Mouse (Mus musculus) ES-E14 (cell line): Measurements from ENCODE around the gene Selp. TPM values are rescaled to one million over a fixed set of nuclear protein-coding genes. Genes with fewer than 3 reads are reported as not detected.

Experiments used
- DNase-seq: peaks from one replicate; pipeline ENCODE4 v3.0.0-alpha.2; 2013; ENCODE audit warnings: low read depth, low spot score
- H3K27ac ChIP-seq: 2 replicates; pipeline ENCODE4 v1.5.1; 2012; ENCODE audit warnings: low read depth, mild to moderate bottlenecking, low read length, moderate library complexity, mixed read lengths; ENCODE audit not compliant: poor library complexity, insufficient read depth, severe bottlenecking
- H3K36me3 ChIP-seq: 2 replicates; pipeline ENCODE4 v1.6.1; 2012; ENCODE audit warnings: mild to moderate bottlenecking, low read length, moderate library complexity, mixed read lengths; ENCODE audit not compliant: control insufficient read depth, poor library complexity, insufficient read depth, severe bottlenecking
- H3K4me1 ChIP-seq, 2 experiments: fragments of 150-350 bp in 1 of 2; sonication (generic) in 1 of 2; 2 replicates each; pipeline ENCODE4 v1.6.1; 2012; ENCODE audit warnings: low read length in 2 of 2, mild to moderate bottlenecking in 1 of 2, mixed read lengths in 1 of 2; ENCODE audit not compliant: control insufficient read depth in 2 of 2, insufficient read depth in 2 of 2, poor library complexity in 1 of 2
- H3K4me3 ChIP-seq, 2 experiments: fragments of 150-350 bp in 1 of 2; sonication (generic) in 1 of 2; 2 replicates each; pipeline ENCODE4 v1.5.1; 2012; ENCODE audit warnings: low read length in 2 of 2, low read depth in 1 of 2, mild to moderate bottlenecking in 1 of 2, mixed read lengths in 1 of 2; ENCODE audit not compliant: insufficient read depth in 1 of 2, poor library complexity in 1 of 2, severe bottlenecking in 1 of 2
- H3K9ac ChIP-seq: 2 replicates; pipeline ENCODE4 v1.6.1; 2012; ENCODE audit warnings: low read depth, mild to moderate bottlenecking, low read length, mixed read lengths; ENCODE audit not compliant: poor library complexity, insufficient read depth, severe bottlenecking
- H3K9me3 ChIP-seq: fragments of 150-350 bp; sonication (generic); 2 replicates; pipeline ENCODE4 v1.6.1; 2012; ENCODE audit warnings: low read depth, mild to moderate bottlenecking, low read length; ENCODE audit not compliant: control insufficient read depth, insufficient read depth
- CHD2 ChIP-seq: IDR thresholded peaks from 2 replicates; pipeline ENCODE4 v1.6.1; 2014; ENCODE audit warnings: mild to moderate bottlenecking, low read depth, low read length, inconsistent platforms
- HCFC1 ChIP-seq: IDR thresholded peaks from 2 replicates; pipeline ENCODE4 v1.6.1; 2012; ENCODE audit warnings: low read length, inconsistent platforms, borderline replicate concordance; ENCODE audit not compliant: insufficient read depth
- MAFK ChIP-seq: IDR thresholded peaks from 2 replicates; pipeline ENCODE4 v1.6.1; 2014; ENCODE audit warnings: mild to moderate bottlenecking, low read depth, low read length, inconsistent platforms; ENCODE audit not compliant: insufficient read depth
- ZC3H11A ChIP-seq: IDR thresholded peaks from 2 replicates; pipeline ENCODE4 v1.6.1; 2012; ENCODE audit warnings: low read depth, mild to moderate bottlenecking, inconsistent platforms, low read length, borderline replicate concordance
- ZNF384 ChIP-seq: IDR thresholded peaks from 2 replicates; pipeline ENCODE4 v1.6.1; 2012; ENCODE audit warnings: low read depth, low read length, inconsistent platforms
- in situ Hi-C, 2 experiments: fragments of 600-800 bp; cut with MboI; formaldehyde crosslinking; loops; one replicate each; pipeline ENCODE4 v1.15.1; 2025; ENCODE audit warnings: low sequenced_read_pairs in 2 of 2, inconsistent platforms in 1 of 2; ENCODE audit not compliant: unreplicated experiment in 2 of 2
- total RNA-seq: library from RNA; depleted of rRNA; stranded (reverse); fragments of 300-350 nt; gene quantifications from 2 replicates; pipeline ENCODE4 v1.2.3, GENCODE M21; 2012

The Selp gene
- total RNA-seq, 1 experiment = 0.22 TPM

- Histone ChIP-seq H3K9ac (no peak overlapping the region), H3K36me3 (no peaks in the 10 kb centered on the region), H3K27ac (no peak overlapping the region), H3K4me3 (no peak overlapping the region), H3K9me3 (no peaks in the 10 kb centered on the region), H3K4me1 (peaks cover 0 to 8% of the 10 kb centered on the region in 2 experiments; a peak in 1 of 4 replicates)
- DNase-seq = no peak
- TF ChIP-seq HCFC1 = no peak
- no peak for TF ChIP-seq CHD2
- TF ChIP-seq MAFK = no peak
- TF ChIP-seq ZC3H11A = no peak
- TF ChIP-seq ZNF384 = no peak
- in situ Hi-C loops = no loop called here
Observed at GRCm38 (mm10) chr1:164152836-164153235, 37.8 kb downstream of the Selp start.

- no peak overlapping the region for H3K4me3 ChIP-seq
- in situ Hi-C loops = no loop called here
- no peak for DNase-seq
- no peak overlapping the region for H3K27ac ChIP-seq
- H3K36me3 ChIP-seq = no peaks in the 10 kb centered on the region
- H3K9ac ChIP-seq = no peak overlapping the region
- TF ChIP-seq MAFK = no peak
- no peak for TF ChIP-seq HCFC1
- no peak for TF ChIP-seq ZC3H11A
- TF ChIP-seq ZNF384 = no peak
- no peak for TF ChIP-seq CHD2
- H3K9me3 ChIP-seq = no peaks in the 10 kb centered on the region
- H3K4me1 ChIP-seq = peaks cover 0 to 8% of the 10 kb centered on the region in 2 experiments; a peak in 1 of 4 replicates
Observed at GRCm38 (mm10) chr1:164154983-164155382, 39.9 kb downstream of the Selp start.

GRCm38 (mm10) chr1:164158571-164158970 is 43.5 kb downstream of the Selp start:
- Histone ChIP-seq H3K9me3 (no peaks in the 10 kb centered on the region), H3K4me3 (no peak overlapping the region), H3K4me1 (no peaks in the 10 kb centered on the region), H3K36me3 (no peaks in the 10 kb centered on the region), H3K27ac (no peak overlapping the region), H3K9ac (no peak overlapping the region)
- in situ Hi-C loops = no loop called here
- DNase-seq = no peak
- TF ChIP-seq ZC3H11A (no peak), CHD2 (no peak), MAFK (no peak), HCFC1 (no peak), ZNF384 (no peak)

GRCm38 (mm10) chr1:164159781-164160180 is 44.7 kb downstream of the Selp start:
- H3K9ac ChIP-seq = no peak overlapping the region
- no peaks in the 10 kb centered on the region for H3K9me3 ChIP-seq
- in situ Hi-C loops = no loop called here
- H3K4me1 ChIP-seq = no peaks in the 10 kb centered on the region
- TF ChIP-seq ZC3H11A (no peak), MAFK (no peak), ZNF384 (no peak), CHD2 (no peak), HCFC1 (no peak)
- H3K27ac ChIP-seq = no peak overlapping the region
- H3K4me3 ChIP-seq = no peak overlapping the region
- no peaks in the 10 kb centered on the region for H3K36me3 ChIP-seq
- no peak for DNase-seq

GRCm38 (mm10) chr1:164162745-164163144 is 47.7 kb downstream of the Selp start:
- no peaks in the 10 kb centered on the region for H3K9me3 ChIP-seq
- no peaks in the 10 kb centered on the region for H3K4me1 ChIP-seq

More at GRCm38 (mm10) chr1:164162745-164163144, 47.7 kb downstream of the Selp start:
- H3K4me3 ChIP-seq = no peak overlapping the region
- H3K36me3 ChIP-seq = no peaks in the 10 kb centered on the region
- no peak overlapping the region for H3K27ac ChIP-seq
- no peak for TF ChIP-seq MAFK
- no peak for TF ChIP-seq ZNF384
- TF ChIP-seq HCFC1 = no peak
- no peak for TF ChIP-seq ZC3H11A
- no peak for TF ChIP-seq CHD2
- in situ Hi-C loops = no loop called here
- DNase-seq = no peak
- H3K9ac ChIP-seq = no peak overlapping the region
